Mouse (Mus musculus): ENCODE results near the gene Cox6a1.
"Not testable (repeated sequence)": the region's sequence is repeated elsewhere in the genome, so short reads cannot be mapped to it uniquely, and the experiment has no call there.

Cox6a1 gene

GRCm38 (mm10) chr5:115348546-115349224, at the start of gene Cox6a1:
Gene Cox6a1, minus strand, starts transcription at chr5:115348981.
- DNase-seq: peak; percentile 99

GRCm38 (mm10) chr5:115397839-115398780, 49.3 kb upstream of the Cox6a1 start:
- DNase-seq: no peak

GRCm38 (mm10) chr5:115396654-115397053, 47.9 kb upstream of the Cox6a1 start:
- no peak for DNase-seq

- DNase-seq: no peak
These were observed 46.1 kb upstream of the Cox6a1 start for GRCm38 (mm10) chr5:115394836-115395235.

GRCm38 (mm10) chr5:115394223-115394622, 45.4 kb upstream of the Cox6a1 start:
- no peak for DNase-seq

- no peak for DNase-seq
These were observed 44.2 kb upstream of the Cox6a1 start for GRCm38 (mm10) chr5:115392969-115393368.

GRCm38 (mm10) chr5:115391935-115392334, 43.2 kb upstream of the Cox6a1 start:
- no peak for DNase-seq

GRCm38 (mm10) chr5:115378882-115379281, 30.1 kb upstream of the Cox6a1 start:
- DNase-seq: not testable (repeated sequence)

GRCm38 (mm10) chr5:115375436-115375835, 26.7 kb upstream of the Cox6a1 start:
- no peak for DNase-seq

- no peak for DNase-seq
These were observed 25.5 kb upstream of the Cox6a1 start for GRCm38 (mm10) chr5:115374204-115374820.

- DNase-seq: no peak
These were observed 24.8 kb upstream of the Cox6a1 start for GRCm38 (mm10) chr5:115373441-115374203.

GRCm38 (mm10) chr5:115371736-115372135, 23.0 kb upstream of the Cox6a1 start:
- DNase-seq: no peak

- DNase-seq: no peak
These were observed 16.0 kb upstream of the Cox6a1 start for GRCm38 (mm10) chr5:115364782-115365181.

- no peak for DNase-seq
These were observed 14.3 kb upstream of the Cox6a1 start for GRCm38 (mm10) chr5:115362819-115363714.

- DNase-seq: no peak
These were observed 13.4 kb upstream of the Cox6a1 start for GRCm38 (mm10) chr5:115362216-115362615.

GRCm38 (mm10) chr5:115359851-115360372, 11.1 kb upstream of the Cox6a1 start:
- no peak for DNase-seq

GRCm38 (mm10) chr5:115359438-115359837, 10.7 kb upstream of the Cox6a1 start:
- DNase-seq: no peak

GRCm38 (mm10) chr5:115358872-115359271, 10.1 kb upstream of the Cox6a1 start:
- peak; percentile 76 to 85 for DNase-seq

GRCm38 (mm10) chr5:115355070-115355469, 6.3 kb upstream of the Cox6a1 start:
- DNase-seq: no peak

- DNase-seq: no peak
These were observed 2.6 kb upstream of the Cox6a1 start for GRCm38 (mm10) chr5:115351348-115351747.

GRCm38 (mm10) chr5:115349225-115349555, 409 bp upstream of the Cox6a1 start:
- DNase-seq: no peak
